Comparison of ENCODE assay signal across 24 mouse cellular contexts in genomic region chr11:49259829-49260228, GRCm38 (mm10). TPM values are rescaled to one million over a fixed set of nuclear protein-coding genes. Genes with fewer than 3 reads are reported as not detected.
"Had no signal": no experiment of that assay in that cellular context is flagged by ENCODE, and none has a peak within 500 bp of the region (broad histone marks: within the 10 kb centered on the region; RNA-seq: fewer than 3 reads in every experiment).

No protein-coding gene starts in this region.

- H3K9ac ChIP-seq: intestine, embryonic 15.5 days; limb, embryonic 13.5 days; liver, embryonic 13.5 days; lung, embryonic 14.5 days; midbrain, embryonic 12.5 days; midbrain, embryonic 15.5 days; neural tube, embryonic 12.5 days; neural tube, embryonic 15.5 days had no signal

- DNase-seq: liver, embryonic 13.5 days; lung, embryonic 14.5 days; right cerebral cortex, adult 18-20 months; right cerebral cortex, postnatal 14 days; right cerebral cortex, postnatal 4 days; thymus, postnatal 36 days had no signal

- H3K27ac ChIP-seq: intestine, embryonic 15.5 days; limb, embryonic 10.5 days; limb, embryonic 13.5 days; liver, embryonic 13.5 days; macrophage; midbrain, embryonic 12.5 days; midbrain, embryonic 15.5 days; neural tube, embryonic 12.5 days; neural tube, embryonic 15.5 days had no signal

- ATAC-seq: midbrain, embryonic 15.5 days had no signal

- H3K27me3 ChIP-seq: intestine, embryonic 15.5 days; limb, embryonic 13.5 days; liver, embryonic 13.5 days; midbrain, embryonic 12.5 days; midbrain, embryonic 15.5 days; neural tube, embryonic 12.5 days; neural tube, embryonic 15.5 days had no signal

- H3K4me2 ChIP-seq: intestine, embryonic 15.5 days; limb, embryonic 13.5 days; liver, embryonic 13.5 days; lung, embryonic 14.5 days; midbrain, embryonic 12.5 days; midbrain, embryonic 15.5 days; neural tube, embryonic 12.5 days; neural tube, embryonic 15.5 days had no signal

- H3K9me3 ChIP-seq: intestine, embryonic 15.5 days; limb, embryonic 10.5 days; limb, embryonic 13.5 days; liver, embryonic 13.5 days; midbrain, embryonic 12.5 days; midbrain, embryonic 15.5 days; neural tube, embryonic 12.5 days; neural tube, embryonic 15.5 days had no signal

- H3K4me1 ChIP-seq: limb, embryonic 10.5 days; limb, embryonic 13.5 days; midbrain, embryonic 12.5 days; midbrain, embryonic 15.5 days; neural tube, embryonic 12.5 days; neural tube, embryonic 15.5 days had no signal

- H3K4me3 ChIP-seq: intestine, embryonic 15.5 days; limb, embryonic 10.5 days; limb, embryonic 13.5 days; liver, embryonic 13.5 days; midbrain, embryonic 12.5 days; midbrain, embryonic 15.5 days; neural tube, embryonic 12.5 days; neural tube, embryonic 15.5 days had no signal

RNA-seq across cellular contexts. Expression of gene Olfr1393, which starts 18.3 kb away (rescaled TPM):
- total RNA-seq: layer of hippocampus, adult 8-10 months; megakaryocyte, adult 5-6 weeks had no signal
- polyA plus RNA-seq: intestine, embryonic 15.5 days; kidney, embryonic 16.5 days; limb, embryonic 10.5 days; limb, embryonic 13.5 days; liver, embryonic 13.5 days; lung, embryonic 14.5 days; macrophage; midbrain, embryonic 15.5 days; neural tube, embryonic 12.5 days; neural tube, embryonic 15.5 days; stomach, embryonic 16.5 days had no signal

RNA-seq across cellular contexts. Expression of gene Olfr1392, which starts 25.3 kb away (rescaled TPM):
- total RNA-seq: layer of hippocampus, adult 8-10 months; layer of hippocampus, postnatal 14 days; megakaryocyte, adult 5-6 weeks had no signal
- polyA plus RNA-seq: intestine, embryonic 15.5 days; kidney, embryonic 16.5 days; limb, embryonic 10.5 days; limb, embryonic 13.5 days; liver, embryonic 13.5 days; lung, embryonic 14.5 days; neural tube, embryonic 12.5 days; neural tube, embryonic 15.5 days; spleen, adult 2 months had no signal

RNA-seq across cellular contexts. Expression of gene Olfr10, which starts 44.7 kb away (rescaled TPM):
- total RNA-seq: layer of hippocampus, adult 8-10 months; layer of hippocampus, postnatal 14 days; left cerebral cortex, postnatal 25 days; megakaryocyte, adult 5-6 weeks had no signal
- polyA plus RNA-seq: intestine, embryonic 15.5 days; kidney, embryonic 16.5 days; large intestine, adult 2 months; limb, embryonic 10.5 days; limb, embryonic 13.5 days; liver, embryonic 13.5 days; lung, embryonic 14.5 days; macrophage; midbrain, embryonic 12.5 days; midbrain, embryonic 15.5 days; neural tube, embryonic 12.5 days; neural tube, embryonic 15.5 days; spleen, adult 2 months; stomach, embryonic 16.5 days; testis, adult 2 months; urinary bladder, adult 2 months had no signal
